Mouse (Mus musculus) urinary bladder, postnatal 4 days (tissue): ENCODE data around the gene Zfp414.

Experiments used
- DNase-seq, 2 experiments: peaks; one replicate each; pipeline ENCODE4 v3.0.0; 2021 to 2022; ENCODE audit warnings: low spot score in 2 of 2

Zfp414 gene

GRCm38 (mm10) chr17:33649781-33650475, 21.0 kb downstream of the Zfp414 start:
- DNase-seq: no peak

GRCm38 (mm10) chr17:33666813-33667212, 37.9 kb downstream of the Zfp414 start:
- DNase-seq: no peak

GRCm38 (mm10) chr17:33669681-33670080, 40.8 kb downstream of the Zfp414 start:
- no peak for DNase-seq

- DNase-seq: no peak
Observed at GRCm38 (mm10) chr17:33673837-33674236, 44.9 kb downstream of the Zfp414 start.

DNA sequence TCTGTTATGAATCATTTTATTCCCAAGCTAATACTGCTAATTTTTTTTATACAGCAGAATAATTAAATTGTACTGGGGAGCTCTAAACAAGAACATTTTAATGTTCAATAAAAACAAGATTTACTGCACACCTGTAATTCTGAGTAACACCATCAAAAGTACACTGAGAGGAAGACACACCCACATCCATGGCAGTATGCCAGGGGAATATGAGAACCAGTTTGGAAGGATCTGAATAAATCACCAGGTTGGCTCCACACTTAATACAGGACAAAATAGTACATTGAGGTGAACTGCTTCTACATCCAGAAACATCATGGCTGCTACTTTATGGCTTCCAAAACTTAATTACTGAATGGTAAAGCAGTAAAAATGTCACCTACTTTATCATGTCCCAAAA, 46.6 kb downstream of the Zfp414 start:
- DNase-seq: no peak

- DNase-seq: no peak
Observed at GRCm38 (mm10) chr17:33676086-33676485, 47.2 kb downstream of the Zfp414 start.

- no peak for DNase-seq
Observed at GRCm38 (mm10) chr17:33678771-33679170, 49.9 kb downstream of the Zfp414 start.
